Mouse (Mus musculus) neutrophil, adult 5-6 weeks (primary cell): Measurements from ENCODE around the gene Stard8. TPM values are rescaled to one million over a fixed set of nuclear protein-coding genes. Genes with fewer than 3 reads are reported as not detected.
"Not testable (repeated sequence)": the region's sequence is repeated elsewhere in the genome, so short reads cannot be mapped to it uniquely, and the experiment has no call there.

ENCODE experiments used
- ATAC-seq: fragments of 151-379, 151-347 bp; 2 replicates; pipeline ENCODE4 v1.8.0; 2017; ENCODE audit warnings: mild to moderate bottlenecking, moderate TSS enrichment; ENCODE audit not compliant: insufficient number of reproducible peaks, poor library complexity, low FRiP score, severe bottlenecking; ENCODE audit errors: extremely low read depth
- total RNA-seq: library from RNA; stranded (forward); fragments of 200-1000 nt; gene quantifications from 2 replicates; pipeline ENCODE4 v1.2.3, GENCODE M21; 2017

The Stard8 gene
- 3.6 and 5.8 TPM in 2 replicates for total RNA-seq

DNA sequence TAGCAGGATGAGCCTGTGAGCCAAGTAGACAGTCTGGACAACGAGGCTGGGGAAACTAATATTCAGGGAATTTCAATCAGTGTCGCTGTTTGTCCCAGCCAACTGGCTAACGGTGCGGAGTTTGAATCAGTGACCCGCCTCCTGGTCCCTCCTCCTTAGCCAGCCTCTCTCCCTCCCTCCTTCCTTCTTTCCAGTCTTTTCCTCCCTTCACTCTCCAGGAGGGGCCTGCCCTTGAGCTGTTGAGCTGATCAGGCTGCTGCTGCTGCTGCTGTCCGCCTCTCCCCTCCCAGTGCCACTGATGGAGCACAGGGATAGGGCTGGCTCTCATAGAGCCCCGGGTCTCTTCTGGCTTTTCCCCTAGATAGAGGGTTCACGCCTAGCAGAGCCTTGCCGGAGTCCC lies at the start of gene Stard8:
Gene Stard8, plus strand, starts transcription at position 203 of the 400 bp plus-strand sequence.
- no peak for ATAC-seq

- 0 out of 2 replicates have a peak, but pooled peaks have one; percentile 26 for ATAC-seq
Observed at GRCm38 (mm10) chrX:98953941-98954340, 49.1 kb upstream of the Stard8 start.

DNA sequence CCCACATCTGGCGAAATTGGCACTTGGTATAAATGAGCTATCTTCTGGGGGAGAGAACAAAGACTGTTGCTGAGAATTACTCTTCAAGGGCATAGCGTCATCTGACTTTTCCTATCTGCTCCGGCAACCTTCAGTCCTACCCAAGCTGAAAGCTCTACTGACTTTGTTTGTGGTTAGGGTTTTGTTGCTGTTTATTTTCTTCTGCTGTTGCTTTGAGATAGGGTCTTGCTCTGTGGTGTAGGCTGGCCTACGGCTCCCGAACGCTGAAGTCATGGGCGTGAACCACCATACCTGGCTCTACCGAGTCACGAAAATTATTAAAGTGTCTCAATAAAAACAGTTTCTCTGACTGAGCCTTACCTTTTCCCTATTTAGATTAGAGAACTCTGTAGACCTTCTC lies 44.8 kb upstream of the Stard8 start:
- no peak for ATAC-seq

DNA sequence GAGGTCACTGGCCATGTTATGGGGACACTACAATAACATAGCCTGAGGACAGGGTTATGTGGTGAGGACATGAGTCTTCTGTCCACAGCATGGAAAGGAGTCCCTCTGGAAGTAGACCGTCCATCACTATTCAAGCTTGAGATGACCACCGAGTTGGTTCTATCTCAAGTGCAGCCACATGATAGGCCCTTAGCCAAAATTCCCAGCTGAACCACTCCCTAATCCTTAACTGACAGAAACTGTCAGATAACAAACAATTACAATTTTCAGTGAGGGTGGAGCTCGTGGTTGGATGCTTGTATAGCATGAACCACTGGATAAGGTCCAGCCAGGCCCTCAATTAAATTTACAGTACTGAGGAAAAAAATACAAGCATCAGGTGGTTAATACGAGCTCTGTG lies 44.0 kb upstream of the Stard8 start:
- no peak for ATAC-seq

- ATAC-seq, result no peak
Observed at GRCm38 (mm10) chrX:98963742-98964141, 39.3 kb upstream of the Stard8 start.

GRCm38 (mm10) chrX:98964513-98964912 lies 38.5 kb upstream of the Stard8 start:
- no peak for ATAC-seq

DNA sequence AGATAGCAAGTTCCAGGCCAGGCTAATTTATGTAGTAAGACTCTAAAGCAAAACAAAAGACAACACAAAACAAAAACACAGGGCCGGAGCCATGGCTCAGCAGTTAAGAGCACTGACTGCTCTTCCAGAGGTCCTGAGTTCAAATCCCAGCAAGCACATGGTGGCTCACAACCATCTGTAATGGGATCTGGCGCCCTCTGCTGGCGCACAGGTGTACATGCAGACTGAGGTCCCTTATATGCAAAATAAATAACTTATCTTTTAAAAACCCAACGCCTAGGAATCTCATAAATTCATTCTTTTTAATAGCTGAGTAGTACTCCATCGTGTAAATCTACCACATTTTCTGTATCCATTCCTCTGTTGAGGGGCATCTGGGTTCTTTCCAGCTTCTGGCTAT lies 16.4 kb upstream of the Stard8 start:
- not testable (repeated sequence) for ATAC-seq

DNA sequence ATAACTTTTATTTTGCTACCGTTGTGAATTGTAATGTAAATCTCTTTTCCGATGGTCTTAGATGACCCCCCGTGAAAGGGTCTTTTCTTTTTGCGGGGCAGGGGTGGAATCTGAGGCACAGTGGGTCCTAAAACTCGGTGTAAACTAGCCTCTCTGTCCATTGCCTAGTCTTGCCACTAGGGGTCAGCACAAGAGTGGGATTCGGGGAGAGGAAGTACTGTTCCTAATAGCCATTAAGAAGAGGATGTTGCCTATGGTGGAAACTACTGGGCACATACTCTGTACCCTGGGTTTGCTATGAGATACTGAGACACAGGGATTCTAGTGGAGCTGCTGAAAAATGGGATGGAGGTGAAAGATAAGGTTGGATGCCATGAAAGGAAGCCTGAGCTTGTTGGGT lies 13.5 kb upstream of the Stard8 start:
- ATAC-seq, result peak; percentile 51; the same call in 1 of the 2 replicates

- no peak for ATAC-seq
Observed at GRCm38 (mm10) chrX:99002065-99002464, 983 bp upstream of the Stard8 start.

DNA sequence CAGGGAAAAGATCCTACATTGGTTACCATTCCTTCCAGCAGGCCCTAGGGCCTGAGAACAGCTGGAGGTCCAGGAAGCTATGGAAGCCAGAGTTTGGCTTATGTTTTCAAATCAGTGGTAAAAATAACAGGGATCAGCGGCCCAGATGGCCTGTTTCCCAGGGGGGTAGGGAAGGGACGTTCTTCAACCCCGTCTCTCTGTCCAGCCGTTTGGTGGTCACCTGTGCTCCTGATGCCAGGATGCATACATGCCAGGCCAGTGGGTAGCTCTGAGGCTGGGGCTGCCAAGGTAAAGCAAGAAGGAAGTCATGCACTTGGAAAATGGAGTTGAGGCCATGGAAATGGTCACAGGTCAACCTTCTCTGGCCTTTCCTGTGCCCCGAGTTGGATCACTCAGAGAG lies 7.5 kb downstream of the Stard8 start:
- ATAC-seq, result no peak

- no peak for ATAC-seq
Observed at GRCm38 (mm10) chrX:99011281-99011680, 8.2 kb downstream of the Stard8 start.

GRCm38 (mm10) chrX:99012486-99012885 lies 9.4 kb downstream of the Stard8 start:
- ATAC-seq, result no peak

DNA sequence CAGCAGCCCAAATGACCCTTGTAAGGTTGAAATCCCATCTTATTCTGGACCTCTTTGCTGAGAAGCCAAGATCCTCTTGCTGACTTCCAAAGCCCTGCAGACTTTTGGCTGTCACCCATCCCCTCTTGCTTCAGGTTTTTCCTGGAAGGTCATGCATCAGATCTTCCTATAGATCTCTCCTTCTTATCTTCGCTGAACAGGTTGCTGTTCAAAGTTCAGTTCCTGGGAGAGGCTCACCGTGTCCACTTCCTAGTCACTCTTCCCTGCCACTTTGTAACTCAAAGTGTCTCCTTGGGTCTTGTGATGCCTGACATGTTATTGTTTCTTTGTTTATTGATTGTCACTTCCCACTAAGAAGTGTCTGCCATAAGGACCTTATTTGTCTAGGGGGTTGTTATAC lies 12.7 kb downstream of the Stard8 start:
- no peak for ATAC-seq

GRCm38 (mm10) chrX:99016987-99017386 lies 13.9 kb downstream of the Stard8 start:
- ATAC-seq, result no peak

DNA sequence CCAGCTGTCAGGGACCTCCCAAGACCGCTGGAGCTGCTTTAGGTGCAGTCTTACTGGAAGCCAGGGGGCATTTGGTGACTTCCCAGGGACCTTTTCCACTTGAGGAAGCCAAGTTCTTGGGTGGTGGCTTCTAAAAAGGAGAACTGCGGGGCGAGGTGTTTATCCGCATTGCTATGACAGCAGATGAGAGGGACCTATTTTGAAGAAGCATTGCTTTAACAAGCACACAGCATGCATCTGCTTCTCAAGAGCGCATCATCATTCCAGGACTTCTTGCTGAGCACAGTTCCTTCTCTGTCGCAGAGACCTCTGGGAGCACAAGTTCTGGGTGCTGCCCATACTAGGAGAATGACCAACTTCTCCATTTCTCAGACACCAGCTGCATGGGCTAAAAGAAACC lies 14.8 kb downstream of the Stard8 start:
- 0 out of 2 replicates have a peak, but pooled peaks have one; percentile 23 for ATAC-seq

DNA sequence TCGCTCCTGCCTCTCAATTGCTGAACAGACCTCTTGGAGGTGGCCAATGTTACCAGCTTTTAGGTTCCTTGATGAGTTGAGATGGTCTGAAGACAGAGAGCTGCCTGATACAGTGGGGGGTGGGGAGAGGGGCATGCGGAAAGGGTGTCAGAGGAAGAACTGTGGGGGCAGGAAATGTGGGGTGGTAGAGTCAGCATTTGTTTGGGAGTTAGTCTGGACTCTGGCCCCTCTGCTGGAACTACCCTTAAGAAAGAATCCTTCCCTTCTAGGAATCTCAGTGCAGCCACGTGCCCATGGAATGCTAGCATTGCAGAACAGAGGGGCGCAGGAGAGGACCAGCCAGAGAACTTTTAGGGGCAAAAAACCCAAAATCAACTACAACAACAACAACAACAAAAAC lies 16.3 kb downstream of the Stard8 start:
- ATAC-seq, result no peak

GRCm38 (mm10) chrX:99020215-99020614 lies 17.2 kb downstream of the Stard8 start:
- ATAC-seq, result no peak

DNA sequence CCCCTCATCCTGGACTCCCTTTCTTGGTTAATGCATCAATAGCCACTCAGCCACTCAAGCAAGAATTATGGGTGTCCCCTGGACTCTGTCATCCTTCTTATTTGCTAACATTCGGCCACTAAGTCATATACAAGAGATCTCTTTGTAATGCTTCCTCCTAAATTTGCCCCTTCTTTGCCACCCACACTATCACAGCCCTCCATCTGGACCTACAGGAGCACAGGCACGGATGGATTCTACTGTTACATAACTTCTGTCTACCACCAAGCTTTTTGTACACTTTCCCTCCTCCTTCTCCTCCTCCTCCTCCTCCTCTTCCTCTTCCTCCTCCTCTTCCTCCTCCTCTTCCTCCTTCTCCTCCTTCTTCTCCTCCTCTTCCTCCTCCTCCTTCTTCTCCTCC lies 18.5 kb downstream of the Stard8 start:
- ATAC-seq, result no peak

- ATAC-seq, result no peak
Observed at GRCm38 (mm10) chrX:99023951-99024350, 20.9 kb downstream of the Stard8 start.

- no peak for ATAC-seq
Observed at GRCm38 (mm10) chrX:99035407-99035806, 32.4 kb downstream of the Stard8 start.

DNA sequence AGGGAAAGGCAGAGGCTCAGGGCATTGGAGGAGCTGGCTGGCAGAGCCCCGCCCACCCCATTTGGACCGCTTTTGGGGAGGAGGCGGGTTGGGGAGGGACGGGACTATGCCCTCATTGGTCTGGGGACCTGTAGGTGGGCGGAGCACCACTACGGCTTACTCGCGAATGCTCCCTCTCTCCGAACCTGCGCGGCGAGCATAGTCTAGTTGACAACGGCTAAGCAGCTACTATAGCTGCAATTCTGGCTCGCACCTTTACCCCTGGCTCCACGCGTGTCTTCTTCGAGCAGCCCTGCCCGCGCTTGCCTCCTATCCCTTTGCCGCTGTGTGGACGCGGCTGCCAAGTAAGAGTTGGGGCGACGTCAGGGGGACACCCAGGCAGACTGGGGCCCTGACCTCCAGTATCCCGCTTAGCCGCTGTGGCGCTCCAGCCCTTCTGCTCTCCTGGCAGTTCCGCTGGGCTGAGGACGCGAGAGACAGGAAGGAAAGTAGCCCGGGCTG lies 39.5 kb downstream of the Stard8 start:
- peak; percentile 91 for ATAC-seq
